In genomic region chr5:3974896-3975295, GRCm38 (mm10) we compare ENCODE assay signal across 17 mouse cellular contexts.
"Had no signal": no experiment of that assay in that cellular context is flagged by ENCODE, and none has a peak within 500 bp of the region (broad histone marks: within the 10 kb centered on the region; RNA-seq: fewer than 3 reads in every experiment).

No protein-coding gene starts in this region.

- H3K4me1 ChIP-seq: midbrain, embryonic 10.5 days; midbrain, embryonic 12.5 days; neural tube, embryonic 13.5 days; neural tube, embryonic 15.5 days had no signal

- H3K27ac ChIP-seq: midbrain, embryonic 10.5 days; midbrain, embryonic 12.5 days; neural tube, embryonic 13.5 days; neural tube, embryonic 15.5 days had no signal

- H3K4me3 ChIP-seq: midbrain, embryonic 10.5 days; midbrain, embryonic 12.5 days; myocyte; neural tube, embryonic 13.5 days; neural tube, embryonic 15.5 days had no signal

- H3K27me3 ChIP-seq: midbrain, embryonic 12.5 days; neural tube, embryonic 13.5 days; neural tube, embryonic 15.5 days had no signal

- DNase-seq: lung, embryonic 14.5 days; lung, postnatal 10 days; lung, postnatal 4 days; midbrain, embryonic 14.5 days; retina, postnatal 1 day; right cerebral cortex, adult 18-20 months; right cerebral cortex, postnatal 25 days; right cerebral cortex, postnatal 4 days; spleen, adult 18-20 months; thymus, adult 18-20 months; thymus, postnatal 14 days; thymus, postnatal 36 days had no signal
